In the genomic region with DNA sequence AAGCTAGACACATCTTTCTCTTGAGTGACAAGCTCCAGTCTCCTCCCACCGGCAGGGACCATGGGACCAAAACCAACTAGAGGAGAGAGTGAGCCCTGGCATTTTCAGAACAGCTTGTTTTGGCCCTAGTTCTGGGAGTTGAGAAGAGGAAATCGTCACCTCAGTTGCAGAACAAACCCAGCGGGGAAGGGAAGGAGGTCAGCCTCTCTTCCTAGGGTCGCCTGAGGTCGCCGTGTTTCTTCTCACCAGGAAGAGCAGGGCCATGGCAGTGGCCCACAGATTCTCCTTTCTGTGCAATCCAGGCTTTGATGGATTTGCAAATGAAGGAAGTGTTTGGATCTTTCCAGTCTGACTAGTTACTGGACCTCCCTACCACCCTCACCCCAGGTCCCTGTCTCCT, we compare ENCODE assay signal across 25 mouse cellular contexts. TPM values are rescaled to one million over a fixed set of nuclear protein-coding genes. Genes with fewer than 3 reads are reported as not detected.
"Had no signal": no experiment of that assay in that cellular context is flagged by ENCODE, and none has a peak within 500 bp of the region (broad histone marks: within the 10 kb centered on the region; RNA-seq: fewer than 3 reads in every experiment).

No protein-coding gene starts in this region.

- H3K4me2 ChIP-seq: liver, embryonic 15.5 days; lung, embryonic 15.5 days; midbrain, embryonic 12.5 days; neural tube, embryonic 13.5 days; neural tube, embryonic 15.5 days; stomach, embryonic 15.5 days had no signal

- DNase-seq: liver, postnatal 0 days; lung, adult 2 months; lung, postnatal 14 days; lung, postnatal 36 days; midbrain, embryonic 14.5 days; retina, postnatal 1 day; right cerebral cortex, adult 18-20 months; right cerebral cortex, postnatal 25 days; right cerebral cortex, postnatal 4 days; spleen, adult 18-20 months; thymus, postnatal 14 days; thymus, postnatal 36 days had no signal

- H3K36me3 ChIP-seq: liver, embryonic 15.5 days; lung, embryonic 15.5 days; midbrain, embryonic 10.5 days; midbrain, embryonic 12.5 days; neural tube, embryonic 13.5 days; neural tube, embryonic 15.5 days; stomach, embryonic 15.5 days had no signal

- ATAC-seq: liver, postnatal 0 days; lung, postnatal 0 days; midbrain, embryonic 16.5 days had no signal

- H3K27ac ChIP-seq: liver, embryonic 15.5 days; lung, embryonic 15.5 days; macrophage; midbrain, embryonic 10.5 days; midbrain, embryonic 12.5 days; neural tube, embryonic 13.5 days; neural tube, embryonic 15.5 days; stomach, embryonic 15.5 days had no signal

- H3K27me3 ChIP-seq: liver, embryonic 15.5 days; lung, embryonic 15.5 days; midbrain, embryonic 12.5 days; neural tube, embryonic 13.5 days; neural tube, embryonic 15.5 days; stomach, embryonic 15.5 days had no signal

- H3K4me3 ChIP-seq: liver, embryonic 15.5 days; lung, embryonic 15.5 days; midbrain, embryonic 10.5 days; midbrain, embryonic 12.5 days; myocyte; neural tube, embryonic 13.5 days; neural tube, embryonic 15.5 days; stomach, embryonic 15.5 days had no signal

- H3K9ac ChIP-seq: liver, embryonic 15.5 days; liver, postnatal 0 days; lung, embryonic 15.5 days; midbrain, embryonic 12.5 days; neural tube, embryonic 13.5 days; neural tube, embryonic 15.5 days; stomach, embryonic 15.5 days had no signal

- H3K4me1 ChIP-seq: liver, embryonic 15.5 days; lung, embryonic 15.5 days; midbrain, embryonic 10.5 days; midbrain, embryonic 12.5 days; neural tube, embryonic 13.5 days; stomach, embryonic 15.5 days had no signal

- H3K9me3 ChIP-seq: liver, embryonic 15.5 days; lung, embryonic 15.5 days; midbrain, embryonic 10.5 days; midbrain, embryonic 12.5 days; neural tube, embryonic 13.5 days; neural tube, embryonic 15.5 days; stomach, embryonic 15.5 days had no signal

RNA-seq across cellular contexts. Expression of gene Kcnj15, which starts 49.8 kb away (rescaled TPM):
- total RNA-seq: megakaryocyte, adult 5-6 weeks; megakaryocyte-erythroid progenitor cell, adult 5-6 weeks had no signal
- polyA plus RNA-seq: macrophage; midbrain, embryonic 14.5 days had no signal
